Mouse (Mus musculus) stomach, postnatal 0 days (tissue): ENCODE data around the gene Por. TPM values are rescaled to one million over a fixed set of nuclear protein-coding genes. Genes with fewer than 3 reads are reported as not detected.

Experiments used
- ATAC-seq: fragments of 200-750 bp; cut with Nextera tagmentation; 2 replicates; pipeline ENCODE4 v1.8.0; 2017; ENCODE audit not compliant: low FRiP score, low TSS enrichment
- DNase-seq: peaks from one replicate; pipeline ENCODE4 v3.0.0-alpha.2; 2016; ENCODE audit warnings: low spot score
- H3K27ac ChIP-seq: fragments of 300-500 bp; sonication (generic); replicated peaks from 2 replicates; pipeline ENCODE4 v1.5.1; 2014; ENCODE audit warnings: mild to moderate bottlenecking, control low read depth
- H3K27me3 ChIP-seq: fragments of 300-500 bp; sonication (generic); 2 replicates; pipeline ENCODE4 v1.6.1; 2014; ENCODE audit warnings: low read length; ENCODE audit not compliant: control insufficient read depth, insufficient read depth
- H3K36me3 ChIP-seq: fragments of 300-500 bp; sonication (generic); 2 replicates; pipeline ENCODE4 v1.6.1; 2014; ENCODE audit warnings: low read length, mixed read lengths; ENCODE audit not compliant: control insufficient read depth, insufficient read depth
- H3K4me1 ChIP-seq: fragments of 300-500 bp; sonication (generic); replicated peaks from 2 replicates; pipeline ENCODE4 v1.6.1; 2014; ENCODE audit warnings: antibody characterized with exemption; ENCODE audit not compliant: control insufficient read depth, insufficient read depth
- H3K4me2 ChIP-seq: fragments of 300-500 bp; sonication (generic); replicated peaks from 2 replicates; pipeline ENCODE4 v1.6.1; 2014; ENCODE audit warnings: low read depth, mild to moderate bottlenecking, control low read depth, moderate library complexity
- H3K4me3 ChIP-seq: fragments of 300-500 bp; sonication (generic); 2 replicates; pipeline ENCODE4 v1.5.1; 2014; ENCODE audit warnings: low read depth, low read length, control low read depth
- H3K9ac ChIP-seq: fragments of 300-500 bp; sonication (generic); 2 replicates; pipeline ENCODE4 v1.6.1; 2014; ENCODE audit warnings: mild to moderate bottlenecking, low read length, control low read depth, mixed read lengths
- H3K9me3 ChIP-seq: fragments of 300-500 bp; sonication (generic); 2 replicates; pipeline ENCODE4 v1.6.1; 2016; ENCODE audit warnings: low read length; ENCODE audit not compliant: control insufficient read depth
- CTCF ChIP-seq: IDR thresholded peaks from 2 replicates; pipeline ENCODE4 v1.5.1; 2016; ENCODE audit warnings: antibody characterized with exemption, low read depth, mild to moderate bottlenecking, moderate library complexity
- EP300 ChIP-seq: optimal IDR thresholded peaks from 2 replicates; pipeline ENCODE3; 2016; ENCODE audit warnings: antibody characterized with exemption
- WGBS: fragments of 180-500 bp; shearing (Covaris S2); extraction: QIAGEN DNeasy Blood & Tissue Kit; methylation state at CpG from one replicate; pipeline ENCODE4 v1.1.7; 2014; 5-methylcytosine and 5-hydroxymethylcytosine counted together
- polyA plus RNA-seq: library from polyadenylated mRNA; unstranded; fragments of >200 nt; fragmentation: Nextera tagmentation; extraction: Ambion mirVana; gene quantifications from 2 replicates; pipeline ENCODE4 v1.2.1, GENCODE M21; 2015

The Por gene
- polyA plus RNA-seq, 1 experiment from 2014 or later = 177 TPM

GRCm38 (mm10) chr5:135657703-135658373 is 12.0 kb upstream of the Por start:
- H3K9me3 ChIP-seq = no peaks in the 10 kb centered on the region
- DNase-seq (no peak), ATAC-seq (no peak)
- WGBS = 52% methylated on average over 17 of the region's 17 CpGs
- no peak overlapping the region for H3K27ac ChIP-seq
- H3K4me2 ChIP-seq = no peak overlapping the region
- H3K4me3 ChIP-seq = no peak overlapping the region
- no peak overlapping the region for H3K9ac ChIP-seq
- H3K27me3 ChIP-seq = no peaks in the 10 kb centered on the region
- H3K36me3 ChIP-seq = no peaks in the 10 kb centered on the region
- TF ChIP-seq EP300 (no peak), CTCF (no peak)
- no peaks in the 10 kb centered on the region for H3K4me1 ChIP-seq

- WGBS = 68% methylated on average over 4 of the region's 4 CpGs
- Histone ChIP-seq H3K4me3 (no peak overlapping the region), H3K4me2 (no peak overlapping the region), H3K27ac (no peak overlapping the region), H3K27me3 (no peaks in the 10 kb centered on the region), H3K9me3 (no peaks in the 10 kb centered on the region), H3K9ac (no peak overlapping the region), H3K36me3 (no peaks in the 10 kb centered on the region), H3K4me1 (no peaks in the 10 kb centered on the region)
- no peak for TF ChIP-seq EP300
- TF ChIP-seq CTCF = no peak
- ATAC-seq = no peak
- DNase-seq = no peak
Observed at GRCm38 (mm10) chr5:135659956-135660355, 9.9 kb upstream of the Por start.

GRCm38 (mm10) chr5:135660535-135660934 is 9.3 kb upstream of the Por start:
- Histone ChIP-seq H3K36me3 (no peaks in the 10 kb centered on the region), H3K27ac (no peak overlapping the region), H3K9ac (no peak overlapping the region), H3K27me3 (no peaks in the 10 kb centered on the region), H3K4me3 (no peak overlapping the region), H3K4me2 (no peak overlapping the region), H3K9me3 (no peaks in the 10 kb centered on the region), H3K4me1 (no peaks in the 10 kb centered on the region)
- DNase-seq = no peak
- WGBS = 80% methylated on average over 7 of the region's 7 CpGs
- TF ChIP-seq EP300 = no peak
- no peak for ATAC-seq

GRCm38 (mm10) chr5:135666890-135667289 is 2.9 kb upstream of the Por start:
- 64% methylated on average over 5 of the region's 5 CpGs for WGBS

GRCm38 (mm10) chr5:135668071-135668470 is 1.8 kb upstream of the Por start:
- WGBS = 76% methylated on average over 7 of the region's 7 CpGs

More at GRCm38 (mm10) chr5:135666890-135667289, 2.9 kb upstream of the Por start:
- Histone ChIP-seq H3K4me1 (no peaks in the 10 kb centered on the region), H3K9ac (no peak overlapping the region), H3K36me3 (no peaks in the 10 kb centered on the region), H3K27me3 (no peaks in the 10 kb centered on the region), H3K27ac (no peak overlapping the region), H3K9me3 (no peaks in the 10 kb centered on the region), H3K4me3 (no peak overlapping the region), H3K4me2 (no peak overlapping the region)
- DNase-seq (no peak), ATAC-seq (no peak)
- TF ChIP-seq EP300 = no peak
- TF ChIP-seq CTCF = no peak

GRCm38 (mm10) chr5:135670881-135671280 is 1.0 kb downstream of the Por start:
- TF ChIP-seq CTCF (no peak), EP300 (no peak)
- Histone ChIP-seq H3K9ac (no peak overlapping the region), H3K4me1 (no peaks in the 10 kb centered on the region), H3K27me3 (no peaks in the 10 kb centered on the region), H3K4me3 (no peak overlapping the region), H3K4me2 (no peak overlapping the region), H3K27ac (peak overlapping the region; percentile 63; the same call in 1 of the 2 replicates), H3K36me3 (no peaks in the 10 kb centered on the region), H3K9me3 (no peaks in the 10 kb centered on the region)
- ATAC-seq (peak; percentile 49), DNase-seq (peak; percentile 55)
- WGBS = 50% methylated on average over 2 of the region's 2 CpGs

More at GRCm38 (mm10) chr5:135668071-135668470, 1.8 kb upstream of the Por start:
- TF ChIP-seq CTCF (no peak), EP300 (no peak)
- H3K36me3 ChIP-seq = no peaks in the 10 kb centered on the region
- no peak for DNase-seq
- H3K9me3 ChIP-seq = no peaks in the 10 kb centered on the region
- no peak overlapping the region for H3K4me2 ChIP-seq
- no peak overlapping the region for H3K9ac ChIP-seq
- no peak for ATAC-seq
- H3K4me3 ChIP-seq = no peak overlapping the region
- no peaks in the 10 kb centered on the region for H3K27me3 ChIP-seq
- H3K27ac ChIP-seq = no peak overlapping the region
- no peaks in the 10 kb centered on the region for H3K4me1 ChIP-seq
